Mouse (Mus musculus) testis, adult 2 months (tissue): Measurements from ENCODE around the gene Bik. TPM values are rescaled to one million over a fixed set of nuclear protein-coding genes. Genes with fewer than 3 reads are reported as not detected.

Source experiments
- H3K27ac ChIP-seq: fragments of 200-500 bp; 2 replicates; pipeline ENCODE4 v1.5.1; 2012; ENCODE audit warnings: low read depth, low read length; ENCODE audit not compliant: control insufficient read depth, insufficient read depth
- H3K27me3 ChIP-seq: fragments of 200-500 bp; 2 replicates; pipeline ENCODE4 v1.6.1; 2012; ENCODE audit warnings: mild to moderate bottlenecking, low read length, moderate library complexity; ENCODE audit not compliant: control insufficient read depth, insufficient read depth
- H3K36me3 ChIP-seq: fragments of 200-500 bp; 2 replicates; pipeline ENCODE4 v1.6.1; 2012; ENCODE audit warnings: mild to moderate bottlenecking, low read length; ENCODE audit not compliant: control insufficient read depth, insufficient read depth
- H3K4me1 ChIP-seq: fragments of 200-500 bp; 2 replicates; pipeline ENCODE4 v1.6.1; 2012; ENCODE audit warnings: low read length; ENCODE audit not compliant: control insufficient read depth, insufficient read depth
- H3K4me3 ChIP-seq: fragments of 200-500 bp; 2 replicates; pipeline ENCODE4 v1.5.1; 2012; ENCODE audit warnings: low read depth, mild to moderate bottlenecking, low read length, moderate library complexity, mixed read lengths; ENCODE audit not compliant: control insufficient read depth
- CTCF ChIP-seq: fragments of 200-500 bp; IDR thresholded peaks from 2 replicates; pipeline ENCODE4 v1.5.1; 2012; ENCODE audit warnings: low read depth, mild to moderate bottlenecking, inconsistent platforms, low read length, moderate library complexity; ENCODE audit not compliant: control insufficient read depth, insufficient read depth, insufficient replicate concordance
- POLR2A ChIP-seq: fragments of 200-500 bp; IDR thresholded peaks from 2 replicates; pipeline ENCODE4 v1.6.1; 2012; ENCODE audit warnings: low read depth, mild to moderate bottlenecking, inconsistent platforms, low read length, moderate library complexity; ENCODE audit not compliant: control insufficient read depth
- polyA plus RNA-seq: library from polyadenylated mRNA; depleted of rRNA; stranded (reverse); fragments of >200 nt; gene quantifications from 2 replicates; pipeline ENCODE4 v1.2.3, GENCODE M21; 2012; rRNA removed

The Bik gene
- 9.8 and 11.0 TPM in 2 replicates for polyA plus RNA-seq

- TF ChIP-seq POLR2A (0 out of 2 replicates have a peak, but pooled peaks have one; percentile 33), CTCF (no peak)
- Histone ChIP-seq H3K4me3 (peak within 1 kb of the TSS; percentile 84), H3K27ac (peak within 1 kb of the TSS; percentile 23; the same call in 1 of the 2 replicates), H3K36me3 (no peaks in the 10 kb centered on the region), H3K4me1 (peaks cover 10% of the 10 kb centered on the region), H3K27me3 (no peaks in the 10 kb centered on the region)
Observed at GRCm38 (mm10) chr15:83526424-83527091, at the start of gene Bik. TSS of gene Bik (plus strand) at chr15:83526862.

DNA sequence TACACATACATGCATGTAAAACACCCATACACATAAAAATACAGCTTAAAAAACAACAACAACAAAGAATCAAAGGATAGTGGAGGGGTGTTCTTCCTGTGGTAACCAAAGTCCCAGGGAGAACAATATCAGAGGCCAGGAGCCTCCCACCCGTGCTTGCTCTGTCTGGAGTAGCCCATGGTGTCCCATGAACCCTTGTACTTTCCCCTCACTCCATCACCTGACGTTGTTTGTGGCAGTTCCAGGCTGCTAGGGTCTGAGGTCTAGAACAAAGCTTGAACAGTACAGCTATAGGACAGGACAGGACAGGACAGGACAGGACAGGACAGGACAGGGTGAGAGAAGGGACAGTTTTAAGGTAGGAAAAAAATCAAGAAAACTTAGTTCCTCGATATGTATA lies 48.6 kb upstream of the Bik start:
- no peaks in the 10 kb centered on the region for H3K27me3 ChIP-seq
- no peaks in the 10 kb centered on the region for H3K36me3 ChIP-seq
- H3K27ac ChIP-seq: no peak overlapping the region
- TF ChIP-seq CTCF (no peak), POLR2A (no peak)
- H3K4me1 ChIP-seq: peaks cover 5% of the 10 kb centered on the region; the same call in 1 of the 2 replicates
- no peak overlapping the region for H3K4me3 ChIP-seq

- Histone ChIP-seq H3K4me1 (0 out of 2 replicates have a peak, but pooled peaks cover under 1% of the 10 kb centered on the region), H3K36me3 (no peaks in the 10 kb centered on the region), H3K27ac (no peak overlapping the region), H3K27me3 (no peaks in the 10 kb centered on the region), H3K4me3 (no peak overlapping the region)
- TF ChIP-seq CTCF (no peak), POLR2A (no peak)
Observed at GRCm38 (mm10) chr15:83479818-83480217, 46.8 kb upstream of the Bik start.

DNA sequence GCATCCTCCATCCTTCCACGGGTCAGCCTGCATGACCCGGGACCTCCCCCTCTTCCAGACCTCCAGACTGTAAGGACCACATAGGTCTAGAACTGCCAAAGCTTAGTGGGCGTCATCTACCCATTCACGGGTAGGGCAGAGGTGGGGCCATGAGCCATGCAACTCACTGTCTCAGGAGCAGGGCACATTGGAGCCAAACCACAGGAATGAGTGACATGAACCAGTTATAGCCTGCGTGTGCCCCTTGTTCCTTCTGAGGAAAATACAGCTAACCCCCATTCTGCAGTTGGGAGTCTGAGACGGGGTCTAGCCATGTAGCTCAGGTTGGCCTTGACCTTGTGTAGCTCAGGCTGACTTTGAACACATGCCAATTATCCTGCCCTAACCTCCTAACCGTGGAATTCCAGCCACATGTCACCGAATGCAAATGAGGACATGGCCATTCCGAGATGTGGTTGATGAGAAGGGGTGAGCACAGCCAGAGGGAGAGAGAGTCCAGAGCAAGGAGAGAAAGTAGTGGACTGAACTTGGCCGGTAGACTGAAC lies 45.4 kb upstream of the Bik start:
- H3K27ac ChIP-seq: no peak overlapping the region
- H3K4me3 ChIP-seq: no peak overlapping the region
- TF ChIP-seq CTCF (no peak), POLR2A (no peak)
- H3K27me3 ChIP-seq: no peaks in the 10 kb centered on the region
- H3K36me3 ChIP-seq: no peaks in the 10 kb centered on the region
- H3K4me1 ChIP-seq: no peaks in the 10 kb centered on the region

GRCm38 (mm10) chr15:83482645-83483224 lies 43.9 kb upstream of the Bik start:
- no peaks in the 10 kb centered on the region for H3K27me3 ChIP-seq
- no peak overlapping the region for H3K4me3 ChIP-seq
- no peaks in the 10 kb centered on the region; the same call in 1 of the 2 replicates for H3K36me3 ChIP-seq
- no peak overlapping the region for H3K27ac ChIP-seq
- H3K4me1 ChIP-seq: no peaks in the 10 kb centered on the region
- no peak for TF ChIP-seq CTCF
- no peak for TF ChIP-seq POLR2A

GRCm38 (mm10) chr15:83483482-83483881 lies 43.2 kb upstream of the Bik start:
- no peaks in the 10 kb centered on the region for H3K27me3 ChIP-seq
- H3K4me1 ChIP-seq: no peaks in the 10 kb centered on the region
- H3K27ac ChIP-seq: no peak overlapping the region
- no peaks in the 10 kb centered on the region; the same call in 1 of the 2 replicates for H3K36me3 ChIP-seq
- no peak overlapping the region for H3K4me3 ChIP-seq
- TF ChIP-seq CTCF (no peak), POLR2A (no peak)

DNA sequence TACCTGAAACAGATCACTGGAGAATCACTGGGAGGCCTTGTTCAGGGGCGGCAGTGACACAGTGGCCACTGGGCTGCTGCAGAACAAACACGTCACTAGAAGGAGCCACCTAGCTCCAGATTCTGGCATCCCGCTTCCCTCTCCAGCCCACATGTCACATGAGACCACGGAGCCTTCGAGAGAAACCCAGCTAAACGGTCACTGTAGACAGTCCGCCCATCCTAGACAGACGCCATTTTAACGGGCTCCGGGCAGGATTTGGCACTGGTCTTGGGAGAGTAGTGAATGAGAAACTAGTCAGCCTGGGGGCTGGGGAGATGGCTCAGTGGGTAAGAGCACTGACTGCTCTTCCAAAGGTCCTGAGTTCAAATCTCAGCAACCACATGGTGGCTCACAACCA lies 42.4 kb upstream of the Bik start:
- no peak overlapping the region for H3K4me3 ChIP-seq
- no peaks in the 10 kb centered on the region for H3K4me1 ChIP-seq
- TF ChIP-seq POLR2A (no peak), CTCF (no peak)
- H3K27ac ChIP-seq: no peak overlapping the region
- H3K27me3 ChIP-seq: no peaks in the 10 kb centered on the region
- no peaks in the 10 kb centered on the region; the same call in 1 of the 2 replicates for H3K36me3 ChIP-seq
